Mouse (Mus musculus) C2C12 (cell line): Measurements from ENCODE around the gene Ebf1. TPM values are rescaled to one million over a fixed set of nuclear protein-coding genes. Genes with fewer than 3 reads are reported as not detected.

Source experiments
- H3K27me3 ChIP-seq: one replicate; pipeline ENCODE4 v1.6.1; 2011; ENCODE audit not compliant: control insufficient read depth, insufficient read depth, insufficient read length
- H3K36me3 ChIP-seq: one replicate; pipeline ENCODE4 v1.6.1; 2011; ENCODE audit not compliant: control insufficient read depth, insufficient read depth
- H3K4me3 ChIP-seq: one replicate; pipeline ENCODE4 v1.5.1; 2011; ENCODE audit warnings: mild to moderate bottlenecking, control low read depth; ENCODE audit not compliant: poor library complexity, insufficient read depth, severe bottlenecking
- H3K79me2 ChIP-seq: one replicate; pipeline ENCODE4 v1.6.1; 2011; ENCODE audit not compliant: control insufficient read depth, insufficient read depth
- H3K79me3 ChIP-seq: one replicate; pipeline ENCODE4 v1.6.1; 2011; ENCODE audit warnings: low read depth, control low read depth
- H3ac ChIP-seq: one replicate; pipeline ENCODE3; 2011; ENCODE audit warnings: low read depth; ENCODE audit not compliant: control insufficient read depth, insufficient read length
- CEBPB ChIP-seq: IDR thresholded peaks from one replicate; pipeline ENCODE4 v1.6.1; 2011; ENCODE audit warnings: low read depth, mild to moderate bottlenecking, control low read depth, moderate library complexity
- CTCF ChIP-seq: IDR thresholded peaks from one replicate; pipeline ENCODE4 v1.5.1; 2011; ENCODE audit not compliant: control insufficient read depth, insufficient read depth, insufficient read length
- FOSL1 ChIP-seq: IDR thresholded peaks from one replicate; pipeline ENCODE4 v1.8.0; 2011; ENCODE audit warnings: mild to moderate bottlenecking, low read length; ENCODE audit not compliant: poor library complexity, insufficient read depth, severe bottlenecking
- MAX ChIP-seq: IDR thresholded peaks from one replicate; pipeline ENCODE4 v1.6.1; 2011; ENCODE audit warnings: mild to moderate bottlenecking, control low read depth
- MYOD1 ChIP-seq: IDR thresholded peaks from one replicate; pipeline ENCODE4 v1.6.1; 2011; ENCODE audit warnings: low read depth; ENCODE audit not compliant: control insufficient read depth, insufficient read length
- MYOG ChIP-seq: IDR thresholded peaks from one replicate; pipeline ENCODE4 v1.6.1; 2011; ENCODE audit not compliant: control insufficient read depth, insufficient read length; ENCODE audit errors: extremely low read depth
- USF1 ChIP-seq: IDR thresholded peaks from one replicate; pipeline ENCODE4 v1.6.1; 2011; ENCODE audit warnings: low read depth, mild to moderate bottlenecking, control low read depth, moderate library complexity
- polyA plus RNA-seq: library from polyadenylated mRNA; unstranded; fragments of >200 nt; fragmentation: generic; extraction: Trizol; gene quantifications from one replicate; pipeline ENCODE4 v1.2.1, GENCODE M21; 2012; ENCODE audit warnings: missing spikeins

The Ebf1 gene
- polyA plus RNA-seq, 1 experiment, result 4.3 TPM

DNA sequence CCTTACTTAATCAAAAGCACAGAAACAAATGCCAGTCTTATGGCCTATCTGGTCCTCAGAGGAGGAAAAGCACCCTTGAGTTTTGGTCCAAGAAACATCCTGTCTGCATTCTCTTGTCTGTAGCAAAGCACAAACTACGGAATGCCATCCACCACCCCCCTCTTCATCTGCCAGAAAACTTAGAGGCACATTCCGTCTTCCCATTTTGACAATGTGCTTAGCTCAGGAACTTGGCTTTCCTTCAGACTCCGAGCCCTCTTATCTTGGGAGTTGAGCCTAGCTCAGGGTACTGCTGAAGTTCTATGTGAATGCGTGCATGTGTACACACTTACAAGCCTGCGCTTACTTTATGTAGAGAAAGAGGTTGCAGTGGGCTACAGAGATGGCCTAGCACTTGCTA lies 362.3 kb downstream of the Ebf1 start:
- Histone ChIP-seq H3K79me3 (no peaks in the 10 kb centered on the region), H3K36me3 (peaks cover 3% of the 10 kb centered on the region), H3K4me3 (no peak overlapping the region), H3K79me2 (no peaks in the 10 kb centered on the region), H3ac (no peak overlapping the region), H3K27me3 (no peaks in the 10 kb centered on the region)
- TF ChIP-seq MYOG, result no peak
- no peak for TF ChIP-seq MYOD1
- no peak for TF ChIP-seq USF1
- no peak for TF ChIP-seq MAX
- TF ChIP-seq CEBPB, result no peak
- TF ChIP-seq CTCF, result no peak
- TF ChIP-seq FOSL1, result no peak

DNA sequence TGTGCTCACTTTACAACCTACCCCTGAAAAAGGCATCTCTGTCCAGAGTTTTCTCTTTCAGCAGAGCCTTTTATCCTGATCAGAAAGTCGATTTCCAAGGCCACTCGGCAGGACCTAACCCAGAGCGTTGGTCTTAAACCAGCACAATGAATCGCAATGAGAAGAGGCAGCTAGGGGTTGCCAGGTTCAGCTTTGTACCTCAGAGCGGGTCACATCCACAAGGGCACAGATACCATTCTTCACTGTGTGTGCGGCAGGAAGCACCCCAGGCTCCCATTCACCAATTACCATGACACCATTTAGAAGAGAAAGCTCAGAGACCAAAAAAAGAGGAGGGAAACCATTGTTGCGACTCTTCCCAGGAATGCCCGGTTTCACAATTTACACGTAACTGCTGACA lies 365.1 kb downstream of the Ebf1 start:
- H3K79me3 ChIP-seq, result no peaks in the 10 kb centered on the region
- TF ChIP-seq MYOG, result no peak
- TF ChIP-seq MYOD1, result no peak
- TF ChIP-seq MAX, result no peak
- TF ChIP-seq USF1, result no peak
- TF ChIP-seq CTCF, result no peak
- no peak overlapping the region for H3ac ChIP-seq
- peaks cover 3% of the 10 kb centered on the region for H3K36me3 ChIP-seq
- H3K4me3 ChIP-seq, result no peak overlapping the region
- H3K27me3 ChIP-seq, result no peaks in the 10 kb centered on the region
- H3K79me2 ChIP-seq, result no peaks in the 10 kb centered on the region

DNA sequence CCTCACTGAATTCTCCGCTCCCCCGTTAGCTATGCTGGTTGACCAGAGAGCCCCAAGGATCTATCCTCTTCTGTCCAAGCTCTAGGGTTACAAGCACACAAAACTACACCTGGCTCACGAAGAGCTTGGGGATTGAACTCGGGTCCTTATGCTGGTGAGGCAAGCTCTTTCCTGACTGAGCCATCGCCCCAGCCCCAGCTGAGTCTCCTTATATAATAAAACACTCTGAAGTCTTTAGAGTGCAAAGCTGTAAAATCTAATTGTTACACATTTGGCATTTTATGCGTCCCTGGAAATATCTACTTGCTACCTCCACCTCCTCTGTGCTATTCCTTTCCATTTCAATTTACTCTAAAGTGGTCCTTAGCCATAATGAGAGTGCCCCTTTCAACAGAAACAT lies 366.8 kb downstream of the Ebf1 start:
- TF ChIP-seq MYOD1, result no peak
- no peak for TF ChIP-seq MAX
- no peak for TF ChIP-seq MYOG
- no peak for TF ChIP-seq CEBPB
- TF ChIP-seq CTCF, result no peak
- no peak for TF ChIP-seq FOSL1
- TF ChIP-seq USF1, result no peak
- Histone ChIP-seq H3K79me3 (no peaks in the 10 kb centered on the region), H3K79me2 (no peaks in the 10 kb centered on the region), H3K27me3 (no peaks in the 10 kb centered on the region), H3ac (no peak overlapping the region), H3K4me3 (no peak overlapping the region), H3K36me3 (peaks cover 3% of the 10 kb centered on the region)

DNA sequence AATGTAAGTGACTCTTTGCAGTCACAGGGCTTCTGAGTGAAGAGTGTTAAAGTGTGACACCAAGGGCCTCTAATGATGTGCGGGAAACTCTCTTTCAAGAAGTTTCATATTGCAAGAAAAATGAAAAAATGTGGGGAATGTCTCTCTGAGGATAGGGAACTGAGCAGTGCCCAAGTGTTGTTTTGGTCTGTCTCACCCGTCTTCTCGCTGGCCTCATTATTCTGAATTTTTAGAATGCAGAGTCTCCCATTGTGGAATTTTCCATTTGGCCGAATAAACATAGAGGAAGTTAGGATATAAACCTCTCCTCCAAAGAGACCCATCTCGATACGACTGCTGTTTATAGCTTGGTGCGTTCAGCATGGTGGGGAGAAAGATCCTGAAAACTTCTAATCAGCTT lies 367.3 kb downstream of the Ebf1 start:
- Histone ChIP-seq H3K4me3 (no peak overlapping the region), H3K27me3 (no peaks in the 10 kb centered on the region), H3K36me3 (peaks cover 3% of the 10 kb centered on the region), H3K79me2 (no peaks in the 10 kb centered on the region), H3ac (no peak overlapping the region), H3K79me3 (no peaks in the 10 kb centered on the region)
- no peak for TF ChIP-seq USF1
- no peak for TF ChIP-seq MAX
- TF ChIP-seq CEBPB, result no peak
- no peak for TF ChIP-seq MYOD1
- no peak for TF ChIP-seq MYOG
- TF ChIP-seq CTCF, result no peak
- no peak for TF ChIP-seq FOSL1

DNA sequence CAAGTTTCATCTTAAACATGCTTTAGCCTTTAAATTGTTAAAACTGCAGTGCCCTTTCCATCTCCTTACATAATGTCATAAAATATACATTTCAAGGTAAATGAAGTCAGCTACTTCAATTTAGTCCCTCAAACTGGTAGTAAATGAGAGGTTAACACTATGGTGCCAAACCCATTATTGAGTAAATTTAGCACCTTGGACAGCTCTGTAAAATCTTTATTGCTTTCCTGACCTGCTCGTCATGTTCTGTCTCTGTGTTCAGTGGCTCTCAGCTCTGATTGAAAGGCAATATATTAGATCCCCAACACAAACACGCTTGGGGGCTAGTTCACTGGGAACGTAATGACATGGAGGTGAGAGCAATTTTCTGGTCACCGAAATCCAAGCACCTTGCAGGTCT lies 370.7 kb downstream of the Ebf1 start:
- TF ChIP-seq MAX (no peak), MYOD1 (no peak), USF1 (no peak), CTCF (no peak), FOSL1 (no peak), MYOG (no peak), CEBPB (no peak)
- Histone ChIP-seq H3K27me3 (no peaks in the 10 kb centered on the region), H3K79me3 (no peaks in the 10 kb centered on the region), H3K36me3 (peaks cover 9% of the 10 kb centered on the region), H3K79me2 (no peaks in the 10 kb centered on the region), H3K4me3 (no peak overlapping the region), H3ac (no peak overlapping the region)

DNA sequence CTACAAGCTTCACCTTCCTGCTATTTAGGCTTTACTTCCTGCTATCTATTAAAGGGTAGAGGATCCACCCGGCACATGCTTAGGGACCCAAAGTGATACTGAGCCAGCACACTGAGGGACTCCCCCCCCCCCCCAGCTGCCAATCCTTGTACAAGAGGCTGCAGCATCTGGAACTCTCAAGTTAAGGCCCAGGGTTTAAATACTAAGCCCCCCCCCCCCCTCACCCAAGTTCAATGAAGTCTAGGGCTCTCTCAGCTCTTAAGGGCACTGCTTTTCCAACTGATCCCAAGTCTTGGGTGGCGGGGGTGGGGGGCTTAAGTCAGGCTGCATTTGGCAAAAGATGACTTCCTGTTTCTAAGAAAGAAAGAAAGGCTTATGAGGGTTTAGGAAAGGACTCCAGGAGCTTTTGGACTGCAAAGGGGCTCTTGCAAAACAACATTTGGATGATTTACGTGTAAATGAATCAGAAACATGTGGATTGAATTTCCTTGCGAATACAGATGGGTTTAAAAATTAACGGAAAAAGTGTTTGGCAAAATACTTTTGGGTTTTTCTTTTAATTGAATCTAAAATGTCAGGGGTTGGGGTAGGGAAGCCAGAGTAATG lies 385.7 kb downstream of the Ebf1 start:
- Histone ChIP-seq H3ac (no peak overlapping the region), H3K79me3 (no peaks in the 10 kb centered on the region), H3K27me3 (no peaks in the 10 kb centered on the region), H3K36me3 (peaks cover 11% of the 10 kb centered on the region), H3K4me3 (no peak overlapping the region), H3K79me2 (no peaks in the 10 kb centered on the region)
- TF ChIP-seq FOSL1 (no peak), CTCF (no peak), MYOG (no peak), USF1 (no peak), MAX (no peak), MYOD1 (no peak), CEBPB (no peak)
